Mouse (Mus musculus): Measurements from ENCODE around the gene Med21. TPM values are rescaled to one million over a fixed set of nuclear protein-coding genes. Genes with fewer than 3 reads are reported as not detected.

Gene Med21
- polyA plus RNA-seq, 1 experiment = 41.1 TPM

GRCm38 (mm10) chr6:146678136-146679070 is 36.1 kb downstream of the Med21 start:
- DNase-seq (ENCODE audit: low read depth) = no peak

GRCm38 (mm10) chr6:146683881-146684280 is 41.5 kb downstream of the Med21 start:
- no peak for DNase-seq (ENCODE audit: low read depth)

DNA sequence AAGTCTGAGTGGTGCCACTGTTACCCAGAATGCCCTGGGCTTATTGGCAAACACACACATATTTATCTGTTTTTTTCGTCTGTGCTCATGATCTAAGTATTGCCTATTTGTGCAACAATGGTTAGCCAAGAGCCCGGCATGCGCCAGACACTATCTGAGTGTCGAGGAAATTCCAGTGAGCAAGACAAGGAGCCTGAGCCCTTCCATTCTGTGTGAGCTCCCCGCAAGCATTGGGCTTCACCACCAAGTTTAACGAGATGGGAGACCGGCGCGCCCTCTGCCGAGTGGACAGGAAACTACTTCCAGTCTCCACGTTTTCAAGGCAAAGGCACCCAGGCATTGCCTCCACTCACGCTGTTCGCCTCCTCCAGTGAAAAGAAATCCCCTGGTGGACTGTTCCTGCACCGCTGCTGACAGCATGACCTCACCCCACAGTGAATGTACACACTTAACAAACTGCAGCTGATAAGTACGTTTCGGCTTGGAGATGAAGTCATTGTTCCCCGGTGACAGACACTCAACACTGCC is 43.5 kb downstream of the Med21 start:
- peak; percentile 33 for DNase-seq (ENCODE audit: low read depth)

- no peak for DNase-seq (ENCODE audit: low read depth)
These were observed 44.3 kb downstream of the Med21 start for GRCm38 (mm10) chr6:146686463-146687196.

GRCm38 (mm10) chr6:146688010-146688409 is 45.7 kb downstream of the Med21 start:
- DNase-seq (ENCODE audit: low read depth) = no peak

DNA sequence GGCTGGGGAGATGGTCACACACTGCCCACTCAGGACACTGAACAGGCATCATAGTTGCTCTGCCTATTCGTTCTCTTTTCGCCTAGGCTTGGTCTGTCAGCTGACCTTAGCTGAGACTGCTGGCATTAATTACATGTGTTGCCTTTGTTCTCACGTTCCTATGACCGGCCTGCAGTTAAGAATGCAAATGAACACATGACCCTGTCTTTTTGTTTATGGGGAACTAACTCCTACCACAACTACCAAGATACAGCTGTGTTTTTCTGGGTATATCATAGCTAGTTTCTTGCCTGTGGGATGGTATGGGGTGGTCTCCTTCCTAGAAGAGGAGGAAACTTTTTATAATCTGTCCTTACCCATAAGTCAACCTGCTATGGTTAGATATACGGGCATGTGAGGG is 46.5 kb downstream of the Med21 start:
- no peak for DNase-seq (ENCODE audit: low read depth)

DNA sequence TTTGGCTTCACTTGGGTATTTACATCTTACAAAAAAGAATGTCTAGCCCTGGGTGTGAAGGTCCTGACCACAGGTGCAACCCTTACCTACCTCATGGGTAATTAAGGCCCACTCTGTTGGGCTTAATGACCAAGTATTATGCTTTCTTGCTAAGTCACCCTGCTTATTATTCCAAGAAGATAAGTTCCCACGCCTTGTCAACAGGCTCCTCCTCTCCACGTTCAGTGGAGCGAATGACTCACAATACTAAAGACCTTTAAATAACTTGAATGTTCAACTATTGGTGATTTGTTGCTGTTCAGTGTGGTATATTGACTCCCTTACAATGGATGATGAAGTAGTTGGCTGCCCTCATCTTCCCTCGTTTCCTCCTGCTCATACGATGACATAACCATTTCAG is 55.4 kb downstream of the Med21 start:
- no peak for DNase-seq (ENCODE audit: low read depth)

- no peak for DNase-seq (ENCODE audit: low read depth)
These were observed 56.0 kb downstream of the Med21 start for GRCm38 (mm10) chr6:146698376-146698775.

Other genes with a start within 250 kb of the Med21 start
- gene Itpr2, start 140.3 kb upstream of the Med21 start, polyA plus RNA-seq (2012; rRNA removed) = 16.6 and 24.4 TPM in 2 replicates
- gene Fgfr1op2, start 65.3 kb upstream of the Med21 start, polyA plus RNA-seq (2012; rRNA removed) = 78.5 and 81.3 TPM in 2 replicates
- gene Ints13, start 64.7 kb upstream of the Med21 start, polyA plus RNA-seq (2012; rRNA removed) = 15.9 and 18.6 TPM in 2 replicates
- 21.6 and 38.0 TPM in 2 replicates for gene Tm7sf3, start 277 bp downstream of the Med21 start, polyA plus RNA-seq (2012; rRNA removed)
- gene Stk38l, start 82.4 kb downstream of the Med21 start, polyA plus RNA-seq (2012; rRNA removed) = 5.7 and 7.4 TPM in 2 replicates
- 3.1 and 7.5 TPM in 2 replicates for gene Arntl2, start 153.5 kb downstream of the Med21 start, polyA plus RNA-seq (2012; rRNA removed)
- gene Smco2, start 207.6 kb downstream of the Med21 start, polyA plus RNA-seq (2012; rRNA removed) = 0.32 and 1.7 TPM in 2 replicates
- 25.5 and 27.2 TPM in 2 replicates for gene Ppfibp1, start 245.9 kb downstream of the Med21 start, polyA plus RNA-seq (2012; rRNA removed)